Mouse (Mus musculus) gastrocnemius, adult 18-20 months (tissue): ENCODE measurements around the gene Actr1b. TPM values are rescaled to one million over a fixed set of nuclear protein-coding genes. Genes with fewer than 3 reads are reported as not detected.
A peak's percentile ranks its signal among the peaks of the same experiment; 100 is the strongest.

Experiments used
- DNase-seq: peaks from one replicate; pipeline ENCODE4 v3.0.0; 2021; ENCODE audit warnings: low spot score
- long read RNA-seq, 2 experiments: library from polyadenylated mRNA; stranded (forward); transcript quantifications; one replicate each; pipeline ENCODE4 v2.0.0; 2021
- total RNA-seq, 2 experiments: library from RNA; stranded (reverse); gene quantifications; 2 replicates each; pipeline ENCODE4 v1.2.3; 2021

Gene Actr1b
- 100 to 1,000 TPM; 138 to 147 TPM for total RNA-seq
- long read RNA-seq, experiment 1, transcript Actr1b-201 (11 exons, 3,248 nt): major isoform, 133 of 229 reads
- long read RNA-seq, experiment 1, partial matches to known transcripts: 86 of 229 reads
- long read RNA-seq, experiment 1, other reads (novel, unspliced or antisense): 10 of 229 reads
- long read RNA-seq, experiment 2, transcript Actr1b-201 (11 exons, 3,248 nt): major isoform, 134 of 218 reads
- long read RNA-seq, experiment 2, partial matches to known transcripts: 78 of 218 reads
- long read RNA-seq, experiment 2, other reads (novel, unspliced or antisense): 6 of 218 reads

DNA sequence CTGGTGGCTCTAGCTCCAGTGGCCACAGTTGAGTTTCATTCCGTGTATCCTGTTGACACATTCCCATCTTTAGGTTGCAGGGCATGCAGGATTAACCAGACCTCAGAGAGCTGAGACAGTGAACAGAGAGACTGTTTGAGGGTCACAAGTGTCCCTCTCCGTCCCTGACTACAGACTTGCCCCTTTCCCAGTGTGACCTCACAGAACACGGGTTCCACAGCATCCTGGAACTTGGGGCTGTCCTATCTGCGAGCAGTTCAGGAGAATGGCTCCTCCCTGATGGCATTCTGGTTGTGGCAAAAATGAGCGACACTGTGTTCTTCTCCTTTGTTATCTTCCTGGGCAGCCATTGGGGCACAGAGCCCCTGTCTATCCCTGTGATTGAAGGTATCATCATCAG is at the start of gene Actr1b:
Actr1b (minus strand) TSS at position 112 of the 400 bp plus-strand sequence.
- no peak for DNase-seq

- DNase-seq: no peak
Measured at GRCm38 (mm10) chr1:36761568-36761967, 47.3 kb upstream of the Actr1b start, which contains the start of gene Zap70. Gene Zap70, plus strand, starts transcription at chr1:36761798.

DNA sequence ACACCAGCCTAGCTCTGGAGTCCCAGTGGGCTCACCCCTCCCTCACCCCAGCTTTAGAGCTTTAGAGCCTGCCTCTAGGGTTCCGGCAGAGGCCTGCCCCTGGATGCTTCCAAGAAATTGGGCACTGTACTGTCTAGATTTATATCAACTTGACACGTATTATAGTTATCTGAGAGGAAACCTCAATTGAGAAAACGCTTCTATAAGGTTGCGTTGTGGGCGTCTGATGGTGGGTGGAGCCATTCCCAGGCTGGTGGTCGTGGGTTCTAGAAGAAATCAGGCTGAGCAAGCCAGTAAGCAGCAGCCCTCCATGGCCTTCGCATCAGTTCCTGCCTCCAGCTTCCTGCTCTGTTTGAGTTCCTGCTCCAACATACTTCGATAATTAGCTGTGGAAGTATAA is 46.8 kb upstream of the Actr1b start:
- no peak for DNase-seq

DNA sequence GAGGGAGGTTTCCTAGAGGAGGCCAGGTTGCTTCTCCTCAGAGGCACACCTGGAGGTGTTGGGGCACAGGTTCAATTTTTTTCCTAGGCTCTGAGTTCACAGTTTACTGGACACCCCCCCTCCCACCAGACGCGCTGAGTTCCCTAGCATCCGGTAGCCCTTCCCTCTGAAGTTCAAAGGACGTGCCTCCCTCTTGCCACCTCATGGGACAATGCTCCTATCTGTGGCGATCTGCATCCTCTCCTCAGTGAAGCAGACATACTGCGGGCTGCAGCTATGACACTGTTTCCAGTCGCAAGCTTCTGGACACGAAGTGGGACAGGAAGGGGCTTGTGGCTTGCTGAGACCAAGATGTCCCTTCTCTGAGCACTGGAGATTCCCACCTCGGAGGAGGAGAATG is 46.2 kb upstream of the Actr1b start:
- DNase-seq: no peak

- DNase-seq: no peak
Measured at GRCm38 (mm10) chr1:36759076-36759475, 44.9 kb upstream of the Actr1b start.

DNA sequence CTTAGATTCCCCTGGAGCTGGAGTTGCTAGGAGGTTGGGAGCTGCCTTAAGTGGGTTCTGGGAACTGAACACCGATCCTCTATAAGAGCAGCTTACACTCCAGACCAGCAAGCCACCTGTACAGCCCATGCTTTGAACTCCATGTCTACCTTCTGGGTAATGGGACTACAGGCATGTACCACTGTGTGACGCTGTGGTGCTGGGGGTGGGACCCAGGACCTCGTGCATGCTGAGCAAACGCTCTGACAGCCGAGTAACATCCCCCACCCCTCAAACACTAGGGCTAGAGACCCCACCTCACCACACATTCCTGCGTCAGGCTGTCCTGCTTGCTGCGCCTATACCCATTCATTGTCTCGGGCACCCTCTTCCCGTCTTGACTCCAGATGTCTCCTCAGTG is 44.3 kb upstream of the Actr1b start:
- no peak for DNase-seq

GRCm38 (mm10) chr1:36753932-36754675 is 39.9 kb upstream of the Actr1b start:
- no peak for DNase-seq

DNA sequence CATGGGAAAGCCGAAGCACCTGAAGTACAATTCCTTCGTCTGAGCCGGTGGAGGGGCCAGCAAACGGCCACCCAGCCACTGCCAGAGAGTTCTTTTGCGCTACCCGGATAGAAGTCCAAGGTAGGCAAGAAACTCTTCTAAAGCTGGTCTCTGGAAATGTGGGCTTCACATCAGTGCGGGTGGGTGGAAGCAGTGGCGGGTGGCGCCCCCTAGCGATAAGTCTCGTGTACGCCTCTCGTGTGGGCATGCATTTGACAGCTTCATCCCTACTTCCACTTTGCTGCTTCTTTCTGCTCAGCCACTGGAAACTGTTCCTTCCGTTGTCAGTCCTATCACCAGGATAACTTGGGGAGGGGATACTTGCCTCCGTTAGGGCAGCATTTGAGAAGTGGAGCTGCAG is 32.2 kb upstream of the Actr1b start:
- peak; percentile 14 for DNase-seq

GRCm38 (mm10) chr1:36745661-36746060 is 31.4 kb upstream of the Actr1b start:
- DNase-seq: no peak

GRCm38 (mm10) chr1:36744268-36744944 is 30.2 kb upstream of the Actr1b start:
- peak; percentile 57 for DNase-seq

DNA sequence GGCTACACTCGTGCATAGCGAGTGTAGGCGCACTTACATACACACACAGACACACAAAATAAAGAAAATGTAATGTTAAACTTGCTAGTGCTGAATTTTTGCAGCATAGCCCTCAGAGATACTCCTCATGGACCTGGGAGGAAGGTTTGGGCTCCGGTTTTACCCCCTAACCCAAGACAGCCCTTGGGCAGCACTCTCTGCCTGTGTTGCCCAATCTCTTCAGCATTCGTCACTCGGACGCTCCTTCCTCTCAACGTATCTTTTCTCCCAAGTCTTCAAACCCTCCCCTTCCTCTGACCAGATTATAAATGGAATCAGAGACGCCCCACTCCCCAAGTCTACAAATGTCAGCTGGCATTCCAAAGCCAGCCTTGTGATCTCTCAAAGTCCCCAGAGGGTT is 28.8 kb upstream of the Actr1b start:
- DNase-seq: no peak

GRCm38 (mm10) chr1:36739231-36739630 is 25.0 kb upstream of the Actr1b start:
- no peak for DNase-seq

GRCm38 (mm10) chr1:36737300-36737699 is 23.1 kb upstream of the Actr1b start:
- peak; percentile 89 for DNase-seq

- DNase-seq: no peak
Measured at GRCm38 (mm10) chr1:36724057-36724431, 9.8 kb upstream of the Actr1b start.

DNA sequence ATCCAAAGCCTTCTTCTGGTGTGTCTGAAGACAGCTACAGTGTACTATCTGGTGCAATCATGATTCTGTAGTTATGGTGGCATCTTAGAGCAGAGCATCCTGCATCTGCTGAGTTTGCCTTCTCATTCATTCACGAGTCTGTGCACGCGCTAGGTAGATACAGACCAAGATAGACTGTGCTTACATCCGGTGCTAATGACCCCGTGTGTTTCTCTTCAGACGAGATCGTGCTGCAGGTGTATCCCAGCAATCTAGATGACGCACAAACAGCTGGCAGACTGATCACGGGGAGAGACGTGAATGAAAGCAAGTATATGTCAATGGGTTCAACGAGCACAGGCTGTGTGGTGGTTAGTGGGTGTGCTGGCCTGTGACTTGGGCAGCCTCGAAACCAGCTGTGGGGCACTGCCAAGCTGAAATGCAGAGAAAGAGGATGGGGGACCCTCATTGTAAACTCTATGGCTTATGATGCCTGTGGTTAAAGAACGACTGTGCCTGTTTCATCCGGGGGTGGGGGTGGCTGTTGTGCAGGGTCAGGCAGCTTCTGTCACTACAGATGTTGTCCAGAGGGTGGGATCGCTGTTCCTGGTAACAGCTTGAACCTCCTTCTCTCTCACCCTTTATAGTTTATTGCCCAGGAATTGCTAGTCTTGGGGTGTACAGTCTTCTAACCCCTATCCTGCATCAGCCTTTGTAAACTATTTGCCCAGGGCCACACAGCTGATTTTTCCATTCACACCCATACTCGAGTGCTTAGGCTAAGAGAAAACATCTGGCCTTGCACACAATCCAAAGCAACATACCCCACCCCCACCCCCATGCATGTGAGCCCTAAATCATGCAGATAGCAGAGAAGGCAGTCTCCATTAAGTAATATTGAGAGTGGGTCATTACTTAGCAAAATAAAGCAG is 9.2 kb upstream of the Actr1b start:
- DNase-seq: no peak

DNA sequence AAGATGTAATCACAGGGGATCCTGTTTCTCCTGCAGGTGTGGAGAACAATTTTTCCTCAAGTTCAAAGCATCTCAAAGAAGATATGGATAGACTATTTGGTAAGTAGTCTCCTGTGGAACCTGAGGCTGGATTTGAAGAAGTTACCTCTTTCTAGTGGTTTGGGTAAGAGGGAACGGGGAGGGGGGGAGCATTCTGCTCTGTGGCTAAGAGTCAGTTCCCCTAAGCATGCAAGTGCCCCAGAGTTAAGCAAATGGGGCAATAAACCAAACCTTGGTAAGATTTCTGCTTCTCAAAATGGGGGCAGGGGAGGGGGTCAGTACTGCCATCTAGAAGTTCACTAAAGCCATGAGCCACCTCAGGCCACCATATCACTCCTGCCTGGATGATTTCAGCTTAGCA is 4.6 kb upstream of the Actr1b start:
- no peak for DNase-seq

DNA sequence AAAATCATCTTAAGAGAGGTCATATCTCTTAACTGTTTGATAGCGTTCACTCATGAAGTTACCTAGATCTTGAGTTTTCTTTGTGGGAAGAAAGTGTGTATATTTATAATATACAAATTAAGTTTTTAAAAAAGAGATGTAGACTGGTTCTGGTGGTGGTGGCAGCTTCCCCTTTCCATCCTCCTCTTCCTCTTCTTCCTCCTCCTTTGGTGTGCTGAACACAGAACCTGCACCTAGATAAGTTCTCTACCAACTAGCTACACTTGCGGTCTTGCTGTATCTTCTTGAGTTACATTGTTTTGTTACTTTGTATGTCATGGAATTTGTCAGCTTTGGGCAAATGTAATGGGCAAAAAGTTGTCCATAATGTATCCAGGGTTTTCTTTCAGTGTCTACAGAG is 3.1 kb downstream of the Actr1b start:
- no peak for DNase-seq

DNA sequence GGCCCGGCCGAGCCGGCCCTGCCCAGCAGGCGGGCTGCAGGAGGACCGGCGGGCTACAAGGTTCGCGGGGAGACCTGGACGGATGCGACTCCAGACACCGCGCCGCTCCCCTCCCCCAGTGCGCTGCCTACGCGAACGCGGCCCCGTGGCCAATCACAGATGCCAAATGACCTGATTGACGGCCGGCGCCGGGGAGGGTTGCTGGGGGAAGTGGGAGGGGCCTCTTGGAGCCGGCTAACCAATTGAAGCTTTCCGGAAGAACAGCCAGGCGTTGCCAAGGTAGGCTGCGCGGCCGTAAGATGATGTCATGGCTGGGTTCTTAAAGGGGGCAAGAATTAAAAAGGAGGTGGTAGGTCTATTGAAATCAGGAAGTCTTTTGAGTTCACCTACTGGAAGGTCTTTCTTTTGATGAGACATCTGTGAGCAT is 4.4 kb downstream of the Actr1b start, which contains the start of gene 4933424G06Rik:
4933424G06Rik (plus strand) TSS at position 296 of the 427 bp plus-strand sequence.
- DNase-seq: peak; percentile 99

- peak; percentile 24 for DNase-seq
Measured at GRCm38 (mm10) chr1:36709055-36709853, 5.0 kb downstream of the Actr1b start.

GRCm38 (mm10) chr1:36708626-36709025 is 5.6 kb downstream of the Actr1b start:
- DNase-seq: no peak
